Mouse (Mus musculus): ENCODE measurements around the gene Nsun7.

Gene Nsun7

DNA sequence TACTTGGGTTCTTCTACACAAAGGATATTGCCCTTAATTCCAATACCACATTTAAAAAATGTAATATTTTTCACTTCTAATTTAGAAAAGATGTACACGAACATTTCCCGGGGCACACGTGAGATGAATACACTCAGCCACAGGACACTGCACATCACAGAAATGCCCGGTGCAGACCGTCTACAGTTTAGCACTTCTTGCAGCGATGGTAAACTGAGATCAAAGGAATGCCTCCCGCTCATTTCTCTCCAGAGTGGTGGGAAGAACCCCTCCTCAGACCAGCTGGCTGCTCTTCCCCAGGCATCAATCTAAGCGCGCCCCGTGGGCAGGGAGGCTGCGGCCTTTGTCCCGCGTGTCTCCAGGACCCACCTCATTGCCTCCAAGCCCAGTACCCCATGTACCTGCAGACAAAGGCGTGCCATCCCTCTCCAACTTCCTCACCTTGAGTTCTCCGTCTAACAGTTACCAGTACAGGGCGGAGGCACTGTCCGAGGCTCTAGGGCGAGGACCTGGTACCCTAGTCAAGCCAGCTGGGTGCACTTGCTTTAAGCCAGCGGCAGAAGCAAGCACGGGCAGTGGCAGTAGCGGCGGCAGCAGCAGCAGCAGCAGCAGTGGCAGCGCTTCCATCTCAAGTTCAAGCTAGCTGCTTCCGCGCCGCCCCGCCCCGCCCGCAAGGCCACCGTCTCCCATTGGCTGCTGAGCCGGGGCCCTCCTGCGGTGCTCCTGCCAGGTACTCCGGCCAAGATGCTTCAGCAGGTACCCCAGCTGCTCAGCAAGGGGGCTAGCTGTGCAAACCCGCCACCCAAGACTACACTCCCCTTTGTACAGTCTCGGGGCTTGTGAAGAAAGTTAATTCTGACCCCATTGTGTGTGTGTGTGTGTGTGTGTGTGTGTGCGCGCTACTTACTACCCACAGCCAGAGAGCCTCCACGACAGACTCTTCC, 77.6 kb downstream of the Nsun7 start:
- peak; percentile 38 for DNase-seq (ENCODE audit: low spot score)

- no peak for DNase-seq (ENCODE audit: low spot score)
These were observed 78.3 kb downstream of the Nsun7 start for GRCm38 (mm10) chr5:66337969-66338345.

DNA sequence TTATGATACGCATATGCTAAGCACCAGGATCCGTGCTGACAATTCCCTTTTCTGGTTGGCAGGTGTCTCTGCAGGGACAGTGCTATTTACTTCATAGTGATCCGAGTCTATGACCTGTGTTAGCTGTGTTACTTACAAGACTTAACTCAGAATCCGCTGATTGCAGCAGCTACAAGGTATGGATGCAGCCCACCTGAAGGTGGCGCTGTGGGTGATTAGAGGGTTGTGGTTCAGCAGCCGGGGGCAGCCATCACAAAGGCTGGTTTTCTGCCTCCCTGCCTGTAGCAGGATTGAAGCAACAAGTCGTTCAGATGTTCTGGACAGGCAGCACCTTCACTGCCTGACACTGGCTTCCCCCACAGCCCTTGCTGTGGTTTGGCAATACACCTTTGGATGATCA, 78.9 kb downstream of the Nsun7 start:
- no peak for DNase-seq (ENCODE audit: low spot score)

- no peak for DNase-seq (ENCODE audit: low spot score)
These were observed 80.8 kb downstream of the Nsun7 start for GRCm38 (mm10) chr5:66340356-66341102.

DNA sequence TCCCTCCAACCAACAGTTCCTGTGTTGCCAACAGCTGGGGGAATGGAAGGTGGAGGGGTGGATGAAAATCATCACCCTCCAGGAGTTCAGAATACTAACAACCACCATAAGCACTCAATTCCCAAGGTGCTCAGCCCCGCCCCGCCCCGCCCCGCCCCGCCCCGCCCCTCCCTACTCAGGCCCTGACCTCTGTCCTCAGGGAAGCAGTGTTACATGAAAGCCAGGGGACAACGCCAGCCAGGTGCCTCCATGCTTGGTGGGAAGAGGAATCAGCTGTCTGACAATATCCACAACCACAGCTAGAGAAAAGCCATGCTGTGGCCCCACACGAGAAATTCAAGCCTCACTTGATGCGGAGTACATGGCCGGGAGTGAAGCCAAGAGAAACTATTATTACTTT, 82.2 kb downstream of the Nsun7 start:
- no peak for DNase-seq (ENCODE audit: low spot score)

DNA sequence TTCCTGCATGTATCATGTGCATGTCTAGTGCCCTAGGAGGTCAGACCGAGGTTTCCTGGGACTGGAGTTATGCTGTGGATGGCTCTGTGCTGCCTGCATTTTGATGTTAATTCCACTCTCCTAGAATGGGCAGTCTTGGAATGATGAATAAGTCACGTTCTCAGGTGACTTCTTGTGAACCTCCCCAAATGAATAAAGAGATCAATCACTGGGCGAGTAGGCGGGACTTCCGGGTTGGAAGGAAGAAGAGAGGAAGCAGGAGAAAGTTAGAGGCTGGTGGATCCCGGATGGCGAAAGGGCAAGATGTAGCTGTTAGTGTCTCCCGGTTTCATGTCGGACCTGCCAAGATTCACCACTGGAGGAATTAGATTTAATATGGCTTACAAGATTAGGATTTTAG, 82.6 kb downstream of the Nsun7 start:
- DNase-seq (ENCODE audit: low spot score) = no peak

- DNase-seq (ENCODE audit: low spot score) = no peak
These were observed 84.5 kb downstream of the Nsun7 start for GRCm38 (mm10) chr5:66344182-66344581.

- no peak for DNase-seq (ENCODE audit: low spot score)
These were observed 85.4 kb downstream of the Nsun7 start for GRCm38 (mm10) chr5:66345140-66345539.

DNA sequence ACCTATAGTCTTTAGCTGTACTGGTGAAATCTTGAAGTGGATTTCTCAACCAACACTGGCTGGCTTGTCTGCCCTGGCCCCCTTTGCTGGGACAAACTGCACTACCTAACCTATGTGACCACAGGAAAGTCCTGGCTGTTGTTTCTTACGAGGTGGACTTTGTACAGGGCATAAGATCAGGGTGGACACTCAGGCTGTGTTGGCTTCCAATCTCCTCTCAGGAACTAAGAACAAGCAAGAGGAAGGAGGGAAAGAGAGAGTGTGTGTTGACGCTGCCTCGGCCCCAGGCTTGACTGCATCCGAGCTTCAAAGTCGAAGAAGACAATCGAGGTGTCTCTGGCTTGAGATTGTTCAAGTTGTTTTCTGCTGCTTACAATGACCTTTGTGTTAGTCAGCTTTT, 87.1 kb downstream of the Nsun7 start:
- DNase-seq (ENCODE audit: low spot score) = no peak
